Mouse (Mus musculus) kidney, adult 2 months (tissue): ENCODE measurements around the gene Ccdc3. TPM values are rescaled to one million over a fixed set of nuclear protein-coding genes. Genes with fewer than 3 reads are reported as not detected.
"Not testable (repeated sequence)": the region's sequence is repeated elsewhere in the genome, so short reads cannot be mapped to it uniquely, and the experiment has no call there.

ENCODE experiments used
- DNase-seq: peaks from one replicate; pipeline ENCODE4 v3.0.0; 2021
- H3K27ac ChIP-seq: fragments of 200-500 bp; 2 replicates; pipeline ENCODE4 v1.5.1; 2012; ENCODE audit warnings: low read depth, low read length, control low read depth, inconsistent platforms; ENCODE audit not compliant: insufficient read depth
- H3K27me3 ChIP-seq: fragments of 200-500 bp; replicated peaks from 2 replicates; pipeline ENCODE4 v1.6.1; 2012; ENCODE audit warnings: mild to moderate bottlenecking, moderate library complexity, low read length, inconsistent platforms; ENCODE audit not compliant: control insufficient read depth, insufficient read depth
- H3K36me3 ChIP-seq: fragments of 200-500 bp; 2 replicates; pipeline ENCODE4 v1.6.1; 2012; ENCODE audit warnings: mild to moderate bottlenecking, moderate library complexity, low read length, inconsistent platforms; ENCODE audit not compliant: control insufficient read depth, insufficient read depth
- H3K4me1 ChIP-seq: fragments of 200-500 bp; 2 replicates; pipeline ENCODE4 v1.6.1; 2011; ENCODE audit warnings: low read length; ENCODE audit not compliant: control insufficient read depth, insufficient read depth
- H3K4me3 ChIP-seq: fragments of 200-500 bp; 2 replicates; pipeline ENCODE4 v1.5.1; 2011; ENCODE audit warnings: mild to moderate bottlenecking, low read depth, low read length, control low read depth; ENCODE audit not compliant: insufficient read depth
- CTCF ChIP-seq: fragments of 200-500 bp; conservative IDR thresholded peaks from 2 replicates; pipeline ENCODE4 v1.5.1; 2011; ENCODE audit warnings: low read depth, mild to moderate bottlenecking, control low read depth, low read length, moderate library complexity, mixed read lengths; ENCODE audit not compliant: insufficient read depth, insufficient read length
- POLR2A ChIP-seq: fragments of 200-500 bp; IDR thresholded peaks from one replicate; pipeline ENCODE4 v1.6.1; 2011; ENCODE audit warnings: low read depth, low read length, control low read depth
- WGBS: fragments of 180-500 bp; shearing (Covaris S2); methylation state at CpG from one replicate; pipeline ENCODE4 v1.1.7; 2018; 5-methylcytosine and 5-hydroxymethylcytosine counted together
- polyA plus RNA-seq: library from polyadenylated mRNA; depleted of rRNA; stranded (reverse); fragments of >200 nt; gene quantifications from 2 replicates; pipeline ENCODE4 v1.2.3, GENCODE M21; 2012; rRNA removed

Gene Ccdc3
- polyA plus RNA-seq: 3.7 and 4.0 TPM in 2 replicates

DNA sequence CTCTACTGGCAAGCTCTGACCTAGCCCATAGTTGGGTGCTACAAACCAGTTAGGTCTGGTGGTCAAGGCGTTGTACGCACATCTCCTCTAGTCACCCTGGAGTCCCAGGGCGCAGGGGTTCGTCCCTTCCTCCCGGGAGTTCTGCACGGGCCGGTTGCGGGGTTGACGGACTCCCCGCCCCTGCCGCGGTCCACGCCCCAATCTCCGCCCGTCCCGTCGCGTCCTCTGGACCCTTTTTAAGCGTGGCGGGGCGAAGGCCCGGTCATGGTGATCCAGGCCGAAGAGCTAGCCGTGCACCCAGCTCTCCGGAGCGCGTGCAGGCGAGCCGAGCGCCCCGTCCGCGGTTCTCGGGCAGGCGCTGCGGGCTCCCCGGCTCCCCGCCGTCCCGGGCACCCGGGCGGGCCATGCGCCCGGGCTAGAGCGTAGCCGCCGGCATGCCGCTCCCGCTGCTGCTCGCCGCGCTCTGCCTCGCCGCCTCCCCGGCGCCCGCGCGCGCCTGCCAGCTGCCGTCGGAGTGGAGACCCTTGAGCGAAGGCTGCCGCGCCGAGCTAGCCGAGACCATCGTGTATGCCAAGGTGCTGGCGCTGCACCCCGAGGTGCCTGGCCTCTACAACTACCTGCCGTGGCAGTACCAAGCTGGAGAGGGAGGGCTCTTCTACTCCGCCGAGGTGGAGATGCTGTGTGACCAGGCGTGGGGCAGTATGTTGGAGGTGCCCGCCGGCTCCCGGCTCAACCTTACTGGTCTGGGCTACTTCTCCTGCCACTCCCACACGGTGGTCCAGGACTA, at the start of gene Ccdc3:
Gene Ccdc3 (plus strand): TSS at position 277 of the 787 bp plus-strand sequence.
- 2% methylated on average over 78 of the region's 78 CpGs for WGBS
- no peaks in the 10 kb centered on the region for H3K36me3 ChIP-seq
- no peak for TF ChIP-seq POLR2A
- no peak for TF ChIP-seq CTCF
- H3K4me1 ChIP-seq: no peaks in the 10 kb centered on the region
- 0 out of 2 replicates have a peak, but pooled peaks cover 1% of the 10 kb centered on the region for H3K27me3 ChIP-seq
- H3K27ac ChIP-seq: no peak within 1 kb of the TSS
- peak; percentile 70 for DNase-seq
- H3K4me3 ChIP-seq: peak within 1 kb of the TSS; percentile 71

DNA sequence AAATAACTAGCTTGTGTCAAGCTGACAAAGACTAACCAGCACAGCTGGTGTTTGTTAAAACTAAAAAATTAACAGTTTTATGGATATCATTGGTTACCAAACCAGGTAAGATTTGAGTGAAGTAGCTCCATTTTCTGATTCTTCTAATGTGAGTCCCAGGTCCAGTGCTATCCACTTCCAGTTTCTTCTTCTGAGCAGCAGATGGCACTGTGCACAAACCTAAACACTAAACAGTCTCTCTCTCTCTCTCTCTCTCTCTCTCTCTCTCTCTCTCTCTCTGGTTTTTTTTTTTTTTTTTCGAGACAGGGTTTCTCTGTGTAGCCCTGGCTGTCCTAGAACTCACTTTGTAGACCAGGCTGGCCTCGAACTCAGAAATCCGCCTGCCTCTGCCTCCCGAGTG, 47.2 kb upstream of the Ccdc3 start:
- not testable (repeated sequence) for H3K4me1 ChIP-seq, H3K36me3 ChIP-seq, H3K27me3 ChIP-seq, H3K4me3 ChIP-seq, H3K27ac ChIP-seq
- DNase-seq: peak; percentile 45
- WGBS: 82% methylated on average over 3 of the region's 4 CpGs

- Histone ChIP-seq H3K27ac (no peak overlapping the region), H3K27me3 (no peaks in the 10 kb centered on the region), H3K4me1 (no peaks in the 10 kb centered on the region), H3K4me3 (no peak overlapping the region), H3K36me3 (no peaks in the 10 kb centered on the region)
- WGBS: 91% methylated on average over 5 of the region's 5 CpGs
- no peak for DNase-seq
- TF ChIP-seq CTCF (no peak), POLR2A (no peak)
Measured at GRCm38 (mm10) chr2:5094876-5095275, 42.7 kb upstream of the Ccdc3 start.

GRCm38 (mm10) chr2:5095316-5095715, 42.3 kb upstream of the Ccdc3 start:
- Histone ChIP-seq H3K4me3 (no peak overlapping the region), H3K36me3 (no peaks in the 10 kb centered on the region), H3K27me3 (no peaks in the 10 kb centered on the region), H3K27ac (no peak overlapping the region), H3K4me1 (no peaks in the 10 kb centered on the region)
- no peak for DNase-seq
- TF ChIP-seq POLR2A (no peak), CTCF (no peak)
- 23% methylated on average over 1 of the region's 1 CpGs for WGBS

- Histone ChIP-seq H3K27ac (no peak overlapping the region), H3K4me1 (no peaks in the 10 kb centered on the region), H3K27me3 (no peaks in the 10 kb centered on the region), H3K4me3 (no peak overlapping the region; the same call in 1 of the 2 replicates), H3K36me3 (no peaks in the 10 kb centered on the region)
- no peak for TF ChIP-seq CTCF
- TF ChIP-seq POLR2A: no peak
- 19% methylated on average over 20 of the region's 20 CpGs for WGBS
- no peak for DNase-seq
Measured at GRCm38 (mm10) chr2:5097786-5098445, 39.7 kb upstream of the Ccdc3 start.

GRCm38 (mm10) chr2:5099176-5099575, 38.4 kb upstream of the Ccdc3 start:
- no peaks in the 10 kb centered on the region for H3K4me1 ChIP-seq
- H3K27me3 ChIP-seq: no peaks in the 10 kb centered on the region
- no peak for DNase-seq
- H3K4me3 ChIP-seq: no peak overlapping the region
- H3K27ac ChIP-seq: no peak overlapping the region
- no peak for TF ChIP-seq CTCF
- no peak for TF ChIP-seq POLR2A
- no peaks in the 10 kb centered on the region for H3K36me3 ChIP-seq
- 93% methylated on average over 6 of the region's 6 CpGs for WGBS

GRCm38 (mm10) chr2:5101743-5102245, 35.8 kb upstream of the Ccdc3 start:
- Histone ChIP-seq H3K36me3 (no peaks in the 10 kb centered on the region), H3K27ac (no peak overlapping the region), H3K4me3 (no peak overlapping the region), H3K4me1 (no peaks in the 10 kb centered on the region), H3K27me3 (no peaks in the 10 kb centered on the region)
- TF ChIP-seq CTCF (no peak), POLR2A (no peak)
- WGBS: 87% methylated on average over 10 of the region's 10 CpGs
- no peak for DNase-seq
